ENCODE assay signal across 9 mouse cellular contexts in genomic region chr2:35642224-35642623, GRCm38 (mm10).
"Had no signal": no experiment of that assay in that cellular context is flagged by ENCODE, and none has a peak within 500 bp of the region (broad histone marks: within the 10 kb centered on the region; RNA-seq: fewer than 3 reads in every experiment).

No protein-coding gene starts in this region.

- H3K27ac ChIP-seq: left cerebral cortex, adult 2 months; limb, embryonic 10.5 days; liver, embryonic 15.5 days; midbrain, embryonic 13.5 days had no signal

- H3K27me3 ChIP-seq: liver, embryonic 15.5 days; midbrain, embryonic 13.5 days had no signal

- H3K36me3 ChIP-seq: liver, embryonic 15.5 days; midbrain, embryonic 13.5 days had no signal

- H3K9me3 ChIP-seq: limb, embryonic 10.5 days; liver, embryonic 15.5 days; midbrain, embryonic 13.5 days had no signal

- H3K4me3 ChIP-seq: left cerebral cortex, adult 2 months; limb, embryonic 10.5 days; liver, embryonic 15.5 days; midbrain, embryonic 13.5 days had no signal

- DNase-seq: kidney, postnatal 14 days; lung, adult 2 months; lung, postnatal 36 days; right cerebral cortex, postnatal 14 days; thymus, postnatal 4 days had no signal
